Mouse (Mus musculus) limb, embryonic 12.5 days (tissue): ENCODE results near the gene Tigar. TPM values are rescaled to one million over a fixed set of nuclear protein-coding genes. Genes with fewer than 3 reads are reported as not detected.

Experiments used
- ATAC-seq: fragments of 200-750 bp; cut with Nextera tagmentation; 2 replicates; pipeline ENCODE4 v1.8.0; 2017; ENCODE audit warnings: low read depth, moderate TSS enrichment; ENCODE audit not compliant: insufficient number of reproducible peaks, insufficient read depth, low FRiP score, low TSS enrichment
- H3K27ac ChIP-seq: fragments of 300-500 bp; sonication (generic); 2 replicates; pipeline ENCODE4 v1.5.1; 2016; ENCODE audit warnings: mild to moderate bottlenecking, moderate library complexity
- H3K27me3 ChIP-seq: fragments of 300-500 bp; sonication (generic); 2 replicates; pipeline ENCODE4 v1.6.1; 2016; ENCODE audit warnings: mild to moderate bottlenecking, moderate library complexity
- H3K36me3 ChIP-seq: fragments of 300-500 bp; sonication (generic); 2 replicates; pipeline ENCODE4 v1.6.1; 2016; ENCODE audit warnings: mild to moderate bottlenecking, moderate library complexity
- H3K4me1 ChIP-seq: fragments of 300-500 bp; sonication (generic); replicated peaks from 2 replicates; pipeline ENCODE4 v1.6.1; 2016
- H3K4me2 ChIP-seq: fragments of 300-500 bp; sonication (generic); 2 replicates; pipeline ENCODE4 v1.6.1; 2016; ENCODE audit warnings: mild to moderate bottlenecking, moderate library complexity
- H3K4me3 ChIP-seq: fragments of 300-500 bp; sonication (generic); replicated peaks from 2 replicates; pipeline ENCODE4 v1.5.1; 2016; ENCODE audit warnings: mild to moderate bottlenecking
- H3K9ac ChIP-seq: fragments of 300-500 bp; sonication (generic); replicated peaks from 2 replicates; pipeline ENCODE4 v1.6.1; 2016; ENCODE audit warnings: mild to moderate bottlenecking, moderate library complexity
- H3K9me3 ChIP-seq: fragments of 300-500 bp; sonication (generic); 2 replicates; pipeline ENCODE4 v1.6.1; 2016; ENCODE audit warnings: mild to moderate bottlenecking, moderate library complexity
- WGBS: fragments of 180-500 bp; shearing (Covaris S2); methylation state at CpG from one replicate; pipeline ENCODE4 v1.1.7; 2016; 5-methylcytosine and 5-hydroxymethylcytosine counted together
- polyA plus RNA-seq: library from polyadenylated mRNA; unstranded; fragments of >200 nt; fragmentation: Nextera tagmentation; extraction: Ambion mirVana; gene quantifications from 2 replicates; pipeline ENCODE4 v1.2.1, GENCODE M21; 2016

Tigar gene
- polyA plus RNA-seq, result 3.7 and 5.0 TPM in 2 replicates

DNA sequence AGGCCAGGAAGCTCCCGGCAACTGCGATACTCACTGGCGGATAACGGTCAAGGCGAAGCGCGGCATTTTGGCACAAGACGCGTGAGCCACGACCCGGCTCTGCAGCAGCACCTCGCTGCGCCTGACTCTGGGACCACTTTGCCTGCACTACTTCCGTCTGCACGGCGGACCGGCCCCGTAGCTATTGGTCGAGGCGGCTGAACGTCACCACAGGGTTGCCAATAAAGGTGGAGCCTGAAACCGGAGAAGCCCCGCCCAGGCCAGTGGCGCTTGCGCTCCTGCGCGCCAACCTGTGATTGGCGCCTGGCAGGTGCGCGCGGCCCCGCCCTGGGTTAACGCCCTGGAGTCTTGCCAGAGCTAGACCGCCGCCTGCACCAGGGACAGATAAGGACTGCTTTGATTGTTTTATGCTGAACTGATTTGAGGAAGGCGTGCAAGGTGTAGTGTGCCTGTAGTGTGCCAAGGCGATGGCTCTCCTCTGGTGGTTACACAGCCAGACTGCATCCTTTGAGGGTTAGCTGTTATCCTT is at the start of gene Tigar:
Gene Tigar, minus strand, starts transcription at position 156 of the 529 bp plus-strand sequence.
- Histone ChIP-seq H3K36me3 (no peaks in the 10 kb centered on the region), H3K9ac (peak within 1 kb of the TSS; percentile 63), H3K4me2 (peak within 1 kb of the TSS; percentile 84), H3K27me3 (peaks cover 4% of the 10 kb centered on the region), H3K4me1 (peaks cover 8% of the 10 kb centered on the region), H3K4me3 (peak within 1 kb of the TSS; percentile 61), H3K9me3 (no peaks in the 10 kb centered on the region), H3K27ac (no peak within 1 kb of the TSS)
- under 1% methylated on average over 37 of the region's 37 CpGs for WGBS
- ATAC-seq, result peak; percentile 99

- Histone ChIP-seq H3K4me2 (no peak overlapping the region), H3K27ac (no peak overlapping the region), H3K36me3 (no peaks in the 10 kb centered on the region), H3K27me3 (no peaks in the 10 kb centered on the region), H3K4me1 (peaks cover 27% of the 10 kb centered on the region), H3K9me3 (no peaks in the 10 kb centered on the region), H3K9ac (no peak overlapping the region), H3K4me3 (no peak overlapping the region)
- WGBS, result 46% methylated on average over 1 of the region's 1 CpGs
- no peak for ATAC-seq
Measured at GRCm38 (mm10) chr6:127157321-127157720, 48.0 kb upstream of the Tigar start.

GRCm38 (mm10) chr6:127155468-127155867 is 46.1 kb upstream of the Tigar start:
- H3K9me3 ChIP-seq, result no peaks in the 10 kb centered on the region

GRCm38 (mm10) chr6:127154708-127155268 is 45.4 kb upstream of the Tigar start:
- H3K27ac ChIP-seq, result peak overlapping the region; percentile 98
- H3K27me3 ChIP-seq, result no peaks in the 10 kb centered on the region
- under 1% methylated on average over 34 of the region's 34 CpGs for WGBS
- H3K4me1 ChIP-seq, result peaks cover 38% of the 10 kb centered on the region
- peak overlapping the region; percentile 65 for H3K9ac ChIP-seq
- H3K4me3 ChIP-seq, result peak overlapping the region; percentile 88
- no peaks in the 10 kb centered on the region for H3K9me3 ChIP-seq
- ATAC-seq, result 0 out of 2 replicates have a peak, but pooled peaks have one; percentile 4
- H3K4me2 ChIP-seq, result peak overlapping the region; percentile 86
- H3K36me3 ChIP-seq, result no peaks in the 10 kb centered on the region

More at GRCm38 (mm10) chr6:127155468-127155867, 46.1 kb upstream of the Tigar start:
- Histone ChIP-seq H3K27ac (peak overlapping the region; percentile 98), H3K36me3 (no peaks in the 10 kb centered on the region), H3K4me2 (peak overlapping the region; percentile 86), H3K4me3 (peak overlapping the region; percentile 88), H3K9ac (peak overlapping the region; percentile 65), H3K4me1 (peaks cover 38% of the 10 kb centered on the region), H3K27me3 (no peaks in the 10 kb centered on the region)
- WGBS, result under 1% methylated on average over 15 of the region's 15 CpGs
- ATAC-seq, result no peak

- Histone ChIP-seq H3K9ac (peak overlapping the region; percentile 65), H3K36me3 (no peaks in the 10 kb centered on the region), H3K27me3 (no peaks in the 10 kb centered on the region), H3K9me3 (no peaks in the 10 kb centered on the region), H3K4me3 (peak overlapping the region; percentile 88), H3K27ac (peak overlapping the region; percentile 98), H3K4me2 (peak overlapping the region; percentile 86), H3K4me1 (peaks cover 38% of the 10 kb centered on the region)
- no peak for ATAC-seq
- under 1% methylated on average over 30 of the region's 30 CpGs for WGBS
Measured at GRCm38 (mm10) chr6:127153972-127154707, 44.8 kb upstream of the Tigar start.

- Histone ChIP-seq H3K4me2 (peak overlapping the region; percentile 86), H3K4me3 (peak overlapping the region; percentile 88), H3K27ac (peak overlapping the region; percentile 98), H3K27me3 (no peaks in the 10 kb centered on the region), H3K9ac (peak overlapping the region; percentile 65), H3K36me3 (peaks cover under 1% of the 10 kb centered on the region; the same call in 1 of the 2 replicates), H3K4me1 (peaks cover 41% of the 10 kb centered on the region), H3K9me3 (no peaks in the 10 kb centered on the region)
- WGBS, result 2% methylated on average over 28 of the region's 28 CpGs
- ATAC-seq, result no peak
Measured at GRCm38 (mm10) chr6:127153296-127153800, 44.0 kb upstream of the Tigar start.

DNA sequence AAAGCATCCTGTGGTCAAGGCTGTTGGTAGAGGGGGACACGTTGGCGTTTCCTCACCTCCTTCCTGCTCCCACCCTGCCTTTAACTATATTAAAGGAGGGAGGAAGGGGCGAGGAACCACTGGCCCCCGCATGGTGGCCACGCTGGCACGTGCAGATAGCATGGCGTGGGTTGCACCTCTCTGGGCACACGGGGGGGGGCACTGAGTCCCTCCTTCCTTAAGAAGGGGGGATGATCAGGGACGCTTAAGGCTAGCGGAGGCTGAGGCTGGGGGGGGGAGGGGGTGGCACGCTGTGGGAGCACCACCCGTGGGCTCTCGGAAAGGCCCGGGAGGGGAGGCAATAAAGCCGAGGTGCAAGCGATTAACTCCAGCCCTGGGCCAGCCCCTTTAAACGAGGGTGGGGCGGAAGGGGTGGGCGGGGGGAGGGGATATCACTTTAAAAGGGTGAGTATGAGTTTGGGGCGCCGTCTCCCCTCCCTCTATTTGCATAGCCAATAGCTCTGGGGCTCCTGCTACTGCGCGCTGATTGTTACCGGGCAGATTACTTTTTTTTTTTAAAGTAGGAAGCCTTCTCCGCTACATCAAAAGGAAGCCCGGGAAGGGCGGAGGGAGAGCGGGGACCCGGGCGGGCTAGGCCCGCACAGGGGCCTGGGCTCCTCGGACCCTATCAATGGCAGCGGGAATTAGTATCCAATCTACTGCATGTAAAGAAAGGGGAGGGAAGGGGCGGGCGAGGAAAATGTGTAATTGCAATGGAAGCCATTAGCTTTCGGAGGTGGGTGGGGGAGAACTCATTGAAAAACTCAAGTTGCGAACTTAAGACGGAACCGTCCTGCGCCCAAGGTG is 43.0 kb upstream of the Tigar start, which contains the start of gene Ccnd2:
Gene Ccnd2, minus strand, starts transcription at position 88 of the 846 bp plus-strand sequence.
- Histone ChIP-seq H3K4me2 (peak within 1 kb of the TSS; percentile 86), H3K4me1 (peaks cover 47% of the 10 kb centered on the region), H3K9ac (peak within 1 kb of the TSS; percentile 65), H3K36me3 (peaks cover 4% of the 10 kb centered on the region; the same call in 1 of the 2 replicates), H3K27me3 (no peaks in the 10 kb centered on the region), H3K9me3 (no peaks in the 10 kb centered on the region), H3K27ac (peak within 1 kb of the TSS; percentile 98), H3K4me3 (peak within 1 kb of the TSS; percentile 88)
- under 1% methylated on average over 40 of the region's 40 CpGs for WGBS
- ATAC-seq, result peak; percentile 64

DNA sequence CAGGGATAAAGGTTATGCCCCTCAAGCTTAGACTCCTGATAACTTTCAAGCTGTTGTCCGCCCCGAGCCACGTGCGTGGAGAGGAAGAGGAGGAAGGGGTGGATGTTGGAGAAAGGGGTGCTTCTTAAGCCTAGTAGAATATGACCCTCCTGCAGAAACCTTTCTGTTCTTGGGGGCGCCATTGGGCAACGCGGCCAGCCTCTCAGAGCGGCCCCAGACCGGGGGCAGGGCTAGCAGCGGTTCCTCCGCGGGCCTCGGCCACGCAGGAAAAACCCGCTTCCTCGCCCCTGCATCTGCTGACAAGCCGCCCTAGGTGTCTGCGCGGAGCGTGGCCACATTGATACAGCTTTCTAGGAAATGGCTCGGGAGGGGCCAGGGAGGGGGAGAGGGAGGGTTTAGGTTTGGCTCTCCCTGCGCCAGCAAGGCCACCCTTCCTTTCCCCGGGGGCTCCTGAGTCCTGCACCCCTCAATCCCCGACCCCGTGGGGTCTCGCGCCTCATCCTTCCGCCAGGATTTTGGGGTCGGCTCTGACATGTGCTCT is 42.3 kb upstream of the Tigar start:
- H3K4me3 ChIP-seq, result peak overlapping the region; percentile 88
- H3K27ac ChIP-seq, result peak overlapping the region; percentile 98
- H3K4me1 ChIP-seq, result peaks cover 54% of the 10 kb centered on the region

GRCm38 (mm10) chr6:127150663-127151564 is 41.6 kb upstream of the Tigar start:
- Histone ChIP-seq H3K27me3 (no peaks in the 10 kb centered on the region), H3K27ac (peak overlapping the region; percentile 98), H3K9me3 (no peaks in the 10 kb centered on the region), H3K4me2 (peak overlapping the region; percentile 86), H3K4me1 (peaks cover 59% of the 10 kb centered on the region), H3K4me3 (peak overlapping the region; percentile 88), H3K36me3 (peaks cover 17% of the 10 kb centered on the region), H3K9ac (peak overlapping the region; percentile 98)
- peak; percentile 50 for ATAC-seq
- under 1% methylated on average over 33 of the region's 34 CpGs for WGBS

More for the DNA sequence above, 42.3 kb upstream of the Tigar start:
- Histone ChIP-seq H3K36me3 (peaks cover 10% of the 10 kb centered on the region), H3K9ac (peak overlapping the region; percentile 56), H3K9me3 (no peaks in the 10 kb centered on the region), H3K27me3 (no peaks in the 10 kb centered on the region), H3K4me2 (peak overlapping the region; percentile 86)
- under 1% methylated on average over 26 of the region's 29 CpGs for WGBS
- peak; percentile 6 for ATAC-seq
